Mouse (Mus musculus) layer of hippocampus, adult 9-11 months (tissue): ENCODE results near the gene Alkbh1.

ENCODE experiments used
- DNase-seq: peaks from one replicate; pipeline ENCODE4 v3.0.0; 2022

Gene Alkbh1

DNA sequence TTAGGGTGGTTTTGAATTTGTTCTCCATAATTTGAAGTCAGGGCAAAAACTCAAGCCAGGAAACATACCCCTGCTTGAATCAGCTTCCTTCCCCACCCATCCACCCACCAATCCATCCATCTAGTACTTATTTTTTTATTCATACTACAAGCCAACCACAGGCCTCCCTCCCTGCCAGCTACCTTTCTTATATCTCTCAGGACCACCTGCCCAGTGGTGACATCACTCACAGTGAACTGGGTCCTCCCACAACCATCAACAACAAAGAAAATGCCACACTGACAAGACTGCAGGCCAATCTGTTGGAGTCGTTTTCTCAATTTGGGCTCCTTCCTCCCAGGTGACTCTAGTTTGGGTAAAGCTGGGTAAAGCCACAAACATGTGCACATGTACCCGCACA is 64.3 kb downstream of the Alkbh1 start:
- no peak for DNase-seq
